Mouse (Mus musculus) lung, embryonic 14.5 days (tissue): Measurements from ENCODE around the gene 0610012G03Rik. TPM values are rescaled to one million over a fixed set of nuclear protein-coding genes. Genes with fewer than 3 reads are reported as not detected.
"Not testable (repeated sequence)": the region's sequence is repeated elsewhere in the genome, so short reads cannot be mapped to it uniquely, and the experiment has no call there.

Experiments used
- ATAC-seq: fragments of 200-750 bp; cut with Nextera tagmentation; 2 replicates; pipeline ENCODE4 v1.8.0; 2017; ENCODE audit warnings: mild to moderate bottlenecking, moderate TSS enrichment, moderate library complexity; ENCODE audit not compliant: insufficient read depth
- DNase-seq: peaks from one replicate; pipeline ENCODE4 v3.0.0-alpha.2; 2015
- H3K27ac ChIP-seq: fragments of 300-500 bp; sonication (generic); 2 replicates; pipeline ENCODE4 v1.5.1; 2014; ENCODE audit warnings: low read depth, mild to moderate bottlenecking, moderate library complexity
- H3K27me3 ChIP-seq: fragments of 300-500 bp; sonication (generic); 2 replicates; pipeline ENCODE4 v1.6.1; 2014; ENCODE audit warnings: low read length, control low read depth; ENCODE audit not compliant: insufficient read depth
- H3K36me3 ChIP-seq: fragments of 300-500 bp; sonication (generic); 2 replicates; pipeline ENCODE4 v1.6.1; 2014; ENCODE audit warnings: control low read depth; ENCODE audit not compliant: insufficient read depth
- H3K4me1 ChIP-seq: fragments of 300-500 bp; sonication (generic); 2 replicates; pipeline ENCODE4 v1.6.1; 2014; ENCODE audit warnings: antibody characterized with exemption, control low read depth; ENCODE audit not compliant: insufficient read depth
- H3K4me2 ChIP-seq: fragments of 300-500 bp; sonication (generic); 2 replicates; pipeline ENCODE4 v1.6.1; 2014; ENCODE audit warnings: mild to moderate bottlenecking
- H3K4me3 ChIP-seq: fragments of 300-500 bp; sonication (generic); 2 replicates; pipeline ENCODE4 v1.5.1; 2014; ENCODE audit warnings: low read depth, low read length
- H3K9ac ChIP-seq: fragments of 300-500 bp; sonication (generic); 2 replicates; pipeline ENCODE4 v1.6.1; 2014
- H3K9me3 ChIP-seq: fragments of 300-500 bp; sonication (generic); 2 replicates; pipeline ENCODE4 v1.6.1; 2016; ENCODE audit warnings: low read depth, low read length, control low read depth
- CTCF ChIP-seq: IDR thresholded peaks from 2 replicates; pipeline ENCODE4 v1.5.1; 2016; ENCODE audit warnings: antibody characterized with exemption, low read depth
- WGBS: fragments of 180-500 bp; shearing (Covaris S2); extraction: QIAGEN DNeasy Blood & Tissue Kit; methylation state at CpG from one replicate; pipeline ENCODE4 v1.1.7; 2014; 5-methylcytosine and 5-hydroxymethylcytosine counted together
- polyA plus RNA-seq: library from polyadenylated mRNA; unstranded; fragments of >200 nt; fragmentation: Nextera tagmentation; extraction: Ambion mirVana; gene quantifications from 2 replicates; pipeline ENCODE4 v1.2.1, GENCODE M21; 2014

Gene 0610012G03Rik
- polyA plus RNA-seq, 1 experiment from 2014 or later: 80.5 TPM

- H3K36me3 ChIP-seq: peaks cover 53% of the 10 kb centered on the region
- WGBS: 87% methylated on average over 4 of the region's 4 CpGs
- no peak for DNase-seq
These were observed 27.0 kb upstream of the 0610012G03Rik start for GRCm38 (mm10) chr16:31975258-31975657.

GRCm38 (mm10) chr16:31963224-31963623, 14.9 kb upstream of the 0610012G03Rik start:
- H3K27me3 ChIP-seq: no peaks in the 10 kb centered on the region
- ATAC-seq (no peak), DNase-seq (no peak)
- TF ChIP-seq CTCF: no peak
- H3K9ac ChIP-seq: no peak overlapping the region
- H3K4me1 ChIP-seq: no peaks in the 10 kb centered on the region
- 84% methylated on average over 7 of the region's 7 CpGs for WGBS
- H3K36me3 ChIP-seq: peaks cover 90% of the 10 kb centered on the region
- H3K9me3 ChIP-seq: no peaks in the 10 kb centered on the region
- no peak overlapping the region for H3K4me3 ChIP-seq
- no peak overlapping the region for H3K27ac ChIP-seq
- no peak overlapping the region for H3K4me2 ChIP-seq

More at GRCm38 (mm10) chr16:31975258-31975657, 27.0 kb upstream of the 0610012G03Rik start:
- TF ChIP-seq CTCF: no peak
- H3K9me3 ChIP-seq: no peaks in the 10 kb centered on the region
- no peak overlapping the region for H3K4me3 ChIP-seq
- no peak overlapping the region for H3K4me2 ChIP-seq
- H3K27me3 ChIP-seq: no peaks in the 10 kb centered on the region
- no peak overlapping the region for H3K9ac ChIP-seq
- ATAC-seq: no peak
- H3K4me1 ChIP-seq: no peaks in the 10 kb centered on the region
- no peak overlapping the region for H3K27ac ChIP-seq

- under 1% methylated on average over 38 of the region's 38 CpGs for WGBS
- no peak for DNase-seq
- peaks cover 13% of the 10 kb centered on the region for H3K36me3 ChIP-seq
These were observed 385 bp downstream of the 0610012G03Rik start for GRCm38 (mm10) chr16:31947901-31948316.

GRCm38 (mm10) chr16:31947333-31947732, 961 bp downstream of the 0610012G03Rik start:
- no peaks in the 10 kb centered on the region for H3K27me3 ChIP-seq
- H3K4me2 ChIP-seq: peak overlapping the region; percentile 82
- TF ChIP-seq CTCF: no peak
- H3K9ac ChIP-seq: peak overlapping the region; percentile 91
- no peak overlapping the region for H3K27ac ChIP-seq
- H3K36me3 ChIP-seq: peaks cover 13% of the 10 kb centered on the region
- 23% methylated on average over 8 of the region's 8 CpGs for WGBS
- peak overlapping the region; percentile 90 for H3K4me3 ChIP-seq
- H3K9me3 ChIP-seq: no peaks in the 10 kb centered on the region
- no peak for DNase-seq
- ATAC-seq: no peak
- no peaks in the 10 kb centered on the region for H3K4me1 ChIP-seq

More at GRCm38 (mm10) chr16:31947901-31948316, 385 bp downstream of the 0610012G03Rik start:
- peak overlapping the region; percentile 82 for H3K4me2 ChIP-seq
- peak overlapping the region; percentile 89 for H3K27ac ChIP-seq
- TF ChIP-seq CTCF: no peak
- H3K9me3 ChIP-seq: no peaks in the 10 kb centered on the region
- H3K9ac ChIP-seq: peak overlapping the region; percentile 91
- no peaks in the 10 kb centered on the region for H3K4me1 ChIP-seq
- peak; percentile 10; the same call in 1 of the 2 replicates for ATAC-seq
- H3K27me3 ChIP-seq: no peaks in the 10 kb centered on the region
- H3K4me3 ChIP-seq: peak overlapping the region; percentile 90

- not testable (repeated sequence) for H3K9ac ChIP-seq, H3K4me2 ChIP-seq
These were observed 2.3 kb downstream of the 0610012G03Rik start for GRCm38 (mm10) chr16:31945986-31946385.

GRCm38 (mm10) chr16:31945372-31945771, 2.9 kb downstream of the 0610012G03Rik start:
- no peaks in the 10 kb centered on the region for H3K9me3 ChIP-seq
- no peak for ATAC-seq
- H3K27ac ChIP-seq: no peak overlapping the region
- H3K9ac ChIP-seq: no peak overlapping the region
- TF ChIP-seq CTCF: no peak
- H3K36me3 ChIP-seq: 0 out of 2 replicates have a peak, but pooled peaks cover 3% of the 10 kb centered on the region
- no peaks in the 10 kb centered on the region for H3K4me1 ChIP-seq
- H3K4me2 ChIP-seq: no peak overlapping the region
- no peaks in the 10 kb centered on the region for H3K27me3 ChIP-seq
- DNase-seq: no peak
- WGBS: 76% methylated on average over 6 of the region's 6 CpGs
- H3K4me3 ChIP-seq: no peak overlapping the region

More at GRCm38 (mm10) chr16:31945986-31946385, 2.3 kb downstream of the 0610012G03Rik start:
- 89% methylated on average over 6 of the region's 6 CpGs for WGBS
- H3K27ac ChIP-seq, ATAC-seq, H3K9me3 ChIP-seq, DNase-seq, H3K4me3 ChIP-seq, H3K4me1 ChIP-seq, H3K36me3 ChIP-seq, H3K27me3 ChIP-seq: not testable (repeated sequence)

GRCm38 (mm10) chr16:31944698-31945255, 3.5 kb downstream of the 0610012G03Rik start:
- Histone ChIP-seq H3K27ac (no peak overlapping the region), H3K9me3 (no peaks in the 10 kb centered on the region), H3K4me3 (no peak overlapping the region), H3K4me1 (no peaks in the 10 kb centered on the region), H3K4me2 (no peak overlapping the region), H3K27me3 (no peaks in the 10 kb centered on the region), H3K36me3 (no peaks in the 10 kb centered on the region), H3K9ac (no peak overlapping the region)
- DNase-seq: no peak
- WGBS: 83% methylated on average over 12 of the region's 12 CpGs
- TF ChIP-seq CTCF: no peak
- no peak for ATAC-seq
